Mouse (Mus musculus) kidney, postnatal 25 days (tissue): ENCODE measurements at regions not wholly inside any gene's neighbourhood (a gene's known extent, or its start where the extent isn't known, plus 50 kb on each side); places are given as distances from the start of the nearest gene placed in this dataset.

Source experiments
- DNase-seq, 2 experiments: peaks; one replicate each; pipeline ENCODE4 v3.0.0; 2021; ENCODE audit warnings: mixed read lengths in 2 of 2

GRCm38 (mm10) chr5:106392213-106392612, 65.8 kb downstream of the Barhl2 start:
- no peak for DNase-seq

- DNase-seq: no peak
Measured at GRCm38 (mm10) chr5:106386621-106387020, 71.3 kb downstream of the Barhl2 start.

- no peak for DNase-seq
Measured at GRCm38 (mm10) chr5:106385838-106386237, 72.1 kb downstream of the Barhl2 start.

GRCm38 (mm10) chr5:106385219-106385618, 72.7 kb downstream of the Barhl2 start:
- DNase-seq: no peak

DNA sequence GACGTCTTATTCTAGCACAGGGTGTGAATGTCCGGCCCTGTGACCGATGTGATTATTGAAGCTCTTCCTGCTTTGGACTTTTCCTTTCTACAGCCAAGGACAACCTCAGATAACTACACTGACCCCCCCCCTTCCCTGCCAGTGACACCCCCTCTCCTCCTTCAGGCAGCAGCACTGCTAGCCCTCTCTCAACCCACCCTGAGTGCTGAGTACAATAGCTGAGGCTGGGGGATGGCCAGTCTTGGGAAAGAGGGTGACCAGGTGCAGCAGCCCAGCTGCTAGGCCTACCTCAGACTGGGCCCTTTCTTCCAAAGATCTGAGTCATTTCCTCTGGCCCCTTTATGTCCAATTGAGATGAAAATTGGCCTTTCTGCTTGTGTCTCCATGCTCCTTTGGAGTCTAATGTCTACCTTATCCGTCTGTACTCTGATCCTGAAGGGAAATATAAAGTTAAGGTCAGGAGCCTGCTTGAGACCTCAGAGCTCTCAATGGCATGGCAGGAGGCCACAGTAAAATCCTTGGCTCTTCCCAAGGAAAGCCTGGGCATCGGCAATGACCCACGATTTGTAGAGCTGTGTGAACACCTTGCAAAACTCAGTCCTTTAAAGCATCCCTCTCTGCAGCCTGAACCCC, 73.7 kb downstream of the Barhl2 start:
- no peak for DNase-seq

DNA sequence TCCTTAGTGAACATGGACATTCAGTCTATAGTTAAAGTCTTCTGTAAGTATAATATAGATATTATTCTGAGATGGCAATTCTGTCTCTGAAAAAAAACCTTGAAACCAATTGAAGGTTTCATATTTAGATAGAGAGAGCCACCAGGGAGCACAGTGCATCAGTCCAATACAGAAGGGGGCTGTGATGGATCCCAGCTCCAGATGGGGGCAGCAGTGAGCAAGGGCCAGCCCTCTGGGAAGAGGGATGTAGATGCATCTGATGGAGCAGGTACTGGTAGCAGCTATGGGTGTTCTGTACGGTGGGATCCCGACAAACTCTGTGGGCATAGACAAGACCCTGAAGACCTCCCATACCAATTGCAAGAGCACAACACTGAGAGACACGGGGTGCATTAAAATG, 76.0 kb downstream of the Barhl2 start:
- peak in 1 of 2 experiments; percentile 5 for DNase-seq

- no peak for DNase-seq
Measured at GRCm38 (mm10) chr5:106380631-106381285, 77.2 kb downstream of the Barhl2 start.

DNA sequence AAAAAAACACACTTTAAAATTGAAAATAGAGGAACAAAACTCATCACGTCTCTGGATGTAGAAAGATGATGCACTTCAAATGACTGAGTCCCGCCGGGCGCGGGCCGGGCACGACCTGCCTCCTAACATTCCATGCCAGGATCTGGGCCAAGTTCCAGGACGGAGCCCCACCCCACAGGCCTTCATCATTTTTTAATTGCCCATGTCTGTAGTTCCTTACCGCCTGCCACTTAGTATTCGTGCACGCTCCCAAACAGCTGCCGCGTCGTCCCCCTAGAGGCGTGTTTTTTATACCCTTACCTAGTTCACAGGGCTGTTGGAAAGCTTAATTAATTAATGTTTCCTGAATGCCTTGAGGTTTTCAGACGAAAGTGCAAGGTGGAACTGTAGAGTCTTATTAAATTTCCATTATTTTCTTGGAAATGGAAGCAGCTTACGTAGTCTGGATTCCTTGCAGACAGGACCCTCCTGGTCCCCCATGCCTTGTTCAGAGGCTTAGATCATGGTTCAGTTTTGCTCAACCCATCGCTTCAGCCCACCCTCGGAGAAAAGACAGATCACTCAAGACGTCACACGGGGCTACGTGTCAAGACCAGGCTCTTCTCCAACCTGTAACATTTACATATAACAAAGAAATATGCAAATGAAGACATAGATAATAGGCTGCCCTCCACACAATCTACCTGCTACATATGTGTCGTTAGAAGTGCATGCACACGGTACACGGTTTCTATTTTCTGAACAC, 81.0 kb downstream of the Barhl2 start:
- no peak for DNase-seq

DNA sequence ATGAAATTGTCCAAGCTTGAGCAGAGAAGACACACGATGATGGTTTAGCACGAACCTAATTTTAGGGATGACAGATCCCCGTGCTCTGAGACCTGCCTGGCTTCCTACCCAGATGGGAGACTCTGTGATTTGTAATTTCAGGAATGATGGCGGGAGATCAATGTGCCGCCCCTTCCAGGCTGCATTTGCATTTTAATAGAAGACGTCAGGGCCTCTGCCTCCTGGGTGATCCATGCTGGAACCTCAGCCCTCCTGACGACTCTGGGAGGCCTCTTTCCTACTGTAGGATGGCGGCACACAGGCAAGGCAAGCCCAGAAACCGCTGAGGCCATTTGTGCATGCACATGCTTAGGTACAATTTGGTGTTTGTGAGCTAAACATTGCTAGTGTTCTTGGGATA, 90.1 kb downstream of the Barhl2 start:
- DNase-seq: no peak

DNA sequence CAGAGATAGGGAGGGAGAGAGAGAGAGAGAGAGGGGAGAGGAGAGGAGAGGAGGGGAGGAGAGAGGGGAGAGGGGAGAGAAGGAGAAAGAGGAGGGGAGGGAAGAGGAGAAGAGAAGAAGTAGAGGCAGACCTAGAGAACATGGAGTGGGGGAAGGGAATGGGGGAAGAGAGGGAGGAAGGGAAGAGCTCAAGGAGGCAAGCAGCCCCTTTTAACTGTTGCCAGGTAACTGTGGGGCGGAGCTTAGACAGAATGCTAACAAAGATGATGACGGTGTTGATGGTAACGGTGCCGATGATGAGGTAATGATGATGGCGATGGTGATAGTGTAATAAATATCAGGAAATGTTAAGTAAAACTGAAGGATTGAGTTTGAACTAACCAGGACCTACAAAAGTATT, 90.7 kb downstream of the Barhl2 start:
- DNase-seq: no peak

- no peak for DNase-seq
Measured at GRCm38 (mm10) chr5:106366006-106366405, 92.0 kb downstream of the Barhl2 start.

- DNase-seq: no peak
Measured at GRCm38 (mm10) chr5:106365094-106365493, 92.9 kb downstream of the Barhl2 start.

DNA sequence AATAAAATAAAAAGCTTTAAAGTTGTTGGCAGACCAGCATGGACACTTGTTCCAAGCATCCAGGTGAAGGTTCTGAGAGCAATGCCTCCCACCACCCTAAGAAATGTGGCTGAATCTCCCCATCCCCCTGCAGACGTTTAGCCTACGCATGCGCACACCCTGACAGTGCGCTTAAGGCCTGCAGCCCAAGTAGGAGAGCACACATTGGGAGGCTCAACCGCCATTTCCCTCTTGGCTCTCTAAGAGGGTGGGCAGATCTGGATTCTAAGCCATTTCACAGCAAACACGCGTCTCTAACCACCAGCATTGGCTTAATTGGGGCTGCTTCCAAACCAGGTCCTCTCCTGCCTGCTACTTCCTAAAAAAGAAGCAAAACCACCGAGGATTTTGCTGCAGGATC, 106.6 kb downstream of the Barhl2 start:
- no peak for DNase-seq

DNA sequence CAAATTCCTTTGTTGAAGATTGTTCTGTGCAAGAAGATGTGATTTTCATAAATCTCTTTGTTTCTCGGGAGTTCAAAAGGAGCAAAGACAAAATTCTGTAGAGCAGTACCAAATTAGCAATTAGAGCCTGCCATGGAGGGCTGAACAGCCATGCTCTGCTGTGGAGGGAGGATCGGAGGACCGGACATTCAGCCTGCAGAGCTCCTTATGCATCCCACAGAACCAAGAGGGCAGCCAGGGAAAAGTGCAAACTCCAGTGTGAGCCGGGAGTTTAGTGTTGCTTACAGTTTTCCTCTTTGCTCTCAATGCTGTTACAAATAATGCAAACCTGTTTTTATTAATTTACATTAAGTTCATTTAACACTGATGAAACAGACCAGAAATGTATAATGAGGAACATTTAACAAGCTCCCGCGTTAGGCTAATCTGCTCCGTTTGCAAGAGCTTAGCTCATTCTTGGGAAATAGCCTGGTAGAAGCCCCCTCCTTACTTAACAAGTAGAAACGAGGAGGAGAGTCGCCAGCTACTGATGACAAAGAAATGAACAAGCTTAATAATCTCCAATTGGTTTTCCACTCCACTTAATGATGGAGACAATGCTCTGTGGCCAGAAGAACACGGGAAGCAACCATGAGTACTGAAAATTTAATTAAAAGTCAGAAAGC, 108.0 kb downstream of the Barhl2 start:
- DNase-seq: no peak

DNA sequence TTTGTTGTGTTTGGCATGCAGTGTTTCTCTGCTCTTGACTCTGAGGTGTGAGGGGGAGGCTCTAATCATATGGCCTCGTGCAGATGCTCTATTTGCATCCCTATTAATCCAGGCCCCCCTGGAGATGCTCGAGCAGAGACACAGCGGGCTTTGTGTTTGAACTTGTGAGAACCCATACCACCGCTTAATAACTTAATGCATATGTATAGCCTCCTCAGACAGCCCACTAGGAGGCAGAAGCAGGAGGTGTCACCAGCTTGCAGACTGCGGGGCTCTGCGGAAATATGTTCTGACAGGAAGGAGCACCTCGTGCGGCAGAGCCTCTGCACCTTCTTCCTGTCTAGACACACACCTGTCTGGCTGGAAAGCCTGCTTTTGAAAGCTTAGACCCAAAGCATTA, 113.7 kb downstream of the Barhl2 start:
- no peak for DNase-seq

DNA sequence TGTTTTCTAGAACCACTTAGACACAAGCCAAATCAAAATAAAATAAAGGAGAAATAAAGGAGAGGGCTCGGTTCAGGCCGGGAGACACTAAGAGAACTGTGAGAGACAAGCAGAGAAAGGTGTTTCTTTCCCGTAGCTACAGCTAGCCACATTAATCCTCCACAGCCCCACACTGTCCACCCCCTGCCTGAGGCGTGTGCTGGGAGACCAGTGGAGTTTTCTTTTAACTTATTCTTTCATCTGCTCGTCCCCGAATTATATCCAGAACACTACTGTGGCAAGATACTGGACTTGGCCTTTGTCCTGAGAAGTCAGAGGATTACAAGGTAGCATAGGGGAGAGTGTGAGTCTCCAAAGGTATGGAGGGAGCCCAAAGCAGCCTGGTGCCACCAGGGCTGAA, 114.4 kb downstream of the Barhl2 start:
- DNase-seq: no peak

DNA sequence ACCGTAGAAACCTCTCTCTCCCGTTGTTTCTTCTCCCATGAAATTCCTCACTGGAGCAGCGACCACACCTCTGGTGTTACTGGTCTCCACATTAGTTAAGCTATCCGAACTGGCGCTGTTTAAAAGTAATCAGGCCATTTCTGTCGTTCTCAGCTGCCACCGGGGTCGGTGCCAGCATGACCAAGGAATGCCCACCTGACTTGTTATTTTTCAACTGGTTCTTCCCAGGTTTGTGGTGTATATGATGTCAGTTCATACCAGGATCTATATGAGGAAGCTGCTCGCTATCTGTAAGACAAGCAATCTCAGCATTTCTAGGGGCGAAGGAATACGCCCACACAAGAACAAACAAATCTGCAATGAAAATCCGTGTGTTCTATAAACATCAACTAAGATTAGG, 116.6 kb downstream of the Barhl2 start:
- DNase-seq: no peak

- no peak for DNase-seq
Measured at GRCm38 (mm10) chr5:106335639-106336038, 122.3 kb downstream of the Barhl2 start.

DNA sequence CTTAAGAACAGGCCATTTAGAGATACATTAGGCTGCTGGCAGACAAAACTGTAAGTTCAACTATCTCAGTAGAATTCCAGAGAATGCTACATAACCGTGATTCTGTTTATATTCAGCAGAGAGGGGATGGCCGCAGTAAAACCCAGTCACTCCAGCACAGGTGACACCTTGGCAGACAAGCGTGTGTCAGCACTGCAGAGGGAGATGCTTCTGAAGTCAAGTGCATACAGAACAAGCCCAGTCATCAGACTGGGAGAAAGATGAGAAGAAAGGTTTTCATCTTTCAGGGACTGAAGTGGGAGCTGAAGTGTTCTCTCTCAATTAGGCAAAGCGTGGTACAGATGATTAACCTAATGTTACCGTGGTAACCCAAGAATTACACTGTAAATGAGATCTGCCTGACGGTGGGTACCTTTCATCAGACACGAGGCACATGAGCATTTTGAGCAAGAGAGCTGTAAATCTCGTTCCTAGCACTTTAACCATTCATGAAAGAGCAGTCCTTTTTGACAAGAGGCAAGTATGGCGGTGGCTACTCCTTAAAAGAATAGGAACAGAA, 130.3 kb downstream of the Barhl2 start:
- no peak for DNase-seq

DNA sequence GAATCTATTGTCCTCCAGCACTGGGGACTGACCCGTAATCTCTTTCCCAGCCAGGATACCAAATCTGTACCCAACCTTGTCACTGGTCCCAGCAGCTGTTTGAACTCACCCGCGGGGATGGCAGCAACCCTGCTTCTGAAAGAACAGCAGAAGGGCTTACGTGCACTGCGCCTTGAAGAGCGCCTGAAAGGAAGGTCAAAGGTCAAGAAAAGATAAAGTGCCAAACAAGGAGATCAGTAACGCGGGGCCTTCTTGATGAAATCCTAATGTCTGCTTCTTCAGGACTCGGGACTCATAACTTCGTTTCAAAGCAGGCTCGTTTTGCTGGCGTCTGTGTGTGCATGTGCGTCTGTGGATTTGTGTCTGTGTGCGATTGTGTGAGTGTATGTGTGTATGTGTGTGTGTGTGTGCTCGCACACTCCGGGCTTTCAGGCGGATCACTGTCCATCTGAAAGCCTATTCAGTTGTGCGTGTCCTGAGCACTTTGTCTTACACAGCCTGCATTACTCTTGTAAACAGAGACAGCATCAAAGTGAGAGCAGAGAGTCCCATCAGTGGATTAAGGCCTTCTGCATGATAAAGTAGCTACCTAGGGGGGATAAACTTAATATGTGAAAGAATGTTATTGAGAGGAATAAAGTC, 135.3 kb downstream of the Barhl2 start:
- no peak for DNase-seq

- DNase-seq: peak; percentile 56 to 73
Measured at GRCm38 (mm10) chr5:106321426-106321825, 136.5 kb downstream of the Barhl2 start.

DNA sequence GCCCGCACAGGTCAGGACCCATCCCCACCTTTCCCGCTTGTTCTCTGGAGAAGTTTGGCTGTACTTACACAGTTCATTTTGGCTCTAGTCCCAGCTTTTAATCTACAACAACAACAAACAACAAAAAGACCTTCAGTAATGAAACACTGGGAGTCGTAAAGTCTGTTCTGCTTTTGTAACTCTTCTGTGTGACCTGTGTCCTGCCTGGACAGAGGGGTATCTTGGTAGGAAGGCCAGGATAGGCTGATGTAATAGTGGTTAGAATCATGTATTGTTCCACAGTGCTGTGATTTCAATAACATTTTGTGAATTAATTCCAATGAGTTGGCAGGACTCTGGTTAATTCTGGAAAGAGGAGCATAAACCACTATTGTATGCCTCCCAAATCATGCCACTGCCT, 136.9 kb downstream of the Barhl2 start:
- DNase-seq: no peak

DNA sequence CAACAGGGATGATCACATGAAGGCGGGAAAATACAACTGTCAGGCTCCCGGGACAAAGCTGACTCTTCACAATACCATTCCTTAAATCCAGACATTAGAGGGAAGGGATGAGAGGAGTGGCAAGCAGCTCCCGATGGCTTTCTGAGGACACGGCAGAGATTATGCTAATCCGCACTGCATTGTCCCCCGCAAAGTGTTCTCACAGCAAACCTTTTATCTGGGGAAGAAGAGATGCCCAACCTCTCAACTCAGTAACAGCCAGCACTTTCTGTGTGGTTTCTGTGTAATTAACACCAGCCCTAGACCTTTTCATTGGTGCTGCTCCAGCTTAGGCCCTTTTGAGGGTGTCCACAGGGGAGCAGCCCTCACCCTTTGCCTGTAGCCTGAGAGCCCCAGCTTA, 137.9 kb downstream of the Barhl2 start:
- DNase-seq: no peak
